Mouse (Mus musculus) kidney, postnatal 10 days (tissue): Measurements from ENCODE around the gene Sned1.
"Not testable (repeated sequence)": the region's sequence is repeated elsewhere in the genome, so short reads cannot be mapped to it uniquely, and the experiment has no call there.

Source experiments
- DNase-seq: peaks from one replicate; pipeline ENCODE4 v3.0.0; 2021; ENCODE audit warnings: mixed read lengths

Sned1 gene

GRCm38 (mm10) chr1:93229626-93230025 lies 6.0 kb upstream of the Sned1 start:
- DNase-seq = no peak

- DNase-seq = peak; percentile 49
Observed at GRCm38 (mm10) chr1:93236545-93236924, 894 bp downstream of the Sned1 start.

GRCm38 (mm10) chr1:93237676-93238075 lies 2.0 kb downstream of the Sned1 start:
- DNase-seq = no peak

- peak; percentile 67 for DNase-seq
Observed at GRCm38 (mm10) chr1:93238201-93238600, 2.6 kb downstream of the Sned1 start.

GRCm38 (mm10) chr1:93245936-93246335 lies 10.3 kb downstream of the Sned1 start:
- DNase-seq = peak; percentile 45

GRCm38 (mm10) chr1:93252586-93252985 lies 16.9 kb downstream of the Sned1 start:
- DNase-seq = no peak

- DNase-seq = no peak
Observed at GRCm38 (mm10) chr1:93255761-93256160, 20.1 kb downstream of the Sned1 start.

GRCm38 (mm10) chr1:93257560-93257959 lies 21.9 kb downstream of the Sned1 start:
- DNase-seq = no peak

- DNase-seq = peak; percentile 62
Observed at GRCm38 (mm10) chr1:93267207-93267606, 31.6 kb downstream of the Sned1 start.

- no peak for DNase-seq
Observed at GRCm38 (mm10) chr1:93268246-93268645, 32.6 kb downstream of the Sned1 start.

- DNase-seq = no peak
Observed at GRCm38 (mm10) chr1:93270516-93271240, 35.0 kb downstream of the Sned1 start.

- no peak for DNase-seq
Observed at GRCm38 (mm10) chr1:93271751-93272150, 36.1 kb downstream of the Sned1 start.

GRCm38 (mm10) chr1:93272409-93272821 lies 36.8 kb downstream of the Sned1 start:
- peak; percentile 75 for DNase-seq

- no peak for DNase-seq
Observed at GRCm38 (mm10) chr1:93275561-93275960, 39.9 kb downstream of the Sned1 start.

GRCm38 (mm10) chr1:93277041-93277440 lies 41.4 kb downstream of the Sned1 start:
- no peak for DNase-seq

GRCm38 (mm10) chr1:93289678-93290214 lies 54.1 kb downstream of the Sned1 start:
- no peak for DNase-seq

GRCm38 (mm10) chr1:93290956-93291355 lies 55.3 kb downstream of the Sned1 start:
- no peak for DNase-seq

- DNase-seq = no peak
Observed at GRCm38 (mm10) chr1:93291591-93291990, 56.0 kb downstream of the Sned1 start.

GRCm38 (mm10) chr1:93292006-93292405 lies 56.4 kb downstream of the Sned1 start:
- no peak for DNase-seq

- DNase-seq = not testable (repeated sequence)
Observed at GRCm38 (mm10) chr1:93294491-93294890, 58.9 kb downstream of the Sned1 start.

- DNase-seq = no peak
Observed at GRCm38 (mm10) chr1:93299791-93300190, 64.2 kb downstream of the Sned1 start.

- no peak for DNase-seq
Observed at GRCm38 (mm10) chr1:93300578-93300977, 64.9 kb downstream of the Sned1 start.

GRCm38 (mm10) chr1:93305581-93306337 lies 70.1 kb downstream of the Sned1 start, which contains the start of gene Mterf4:
TSS of gene Mterf4 (minus strand) at chr1:93305915.
- peak; percentile 89 for DNase-seq

- DNase-seq = no peak
Observed at GRCm38 (mm10) chr1:93323973-93324372, 88.3 kb downstream of the Sned1 start.
